Mouse (Mus musculus): Measurements from ENCODE around the gene Xrcc5.

- TF ChIP-seq CTCF (IDR thresholded peaks at IDR 0.05; ENCODE audit: borderline replicate concordance, control insufficient read depth, extremely low read depth, insufficient read depth, low read length, poor library complexity) (no peak), POLR2A (IDR thresholded peaks at IDR 0.05; ENCODE audit: control insufficient read depth, extremely low read depth, insufficient read depth, low read length, poor library complexity) (no peak)
These were observed 29.6 kb downstream of the Xrcc5 start for GRCm38 (mm10) chr1:72336780-72337179.

Measured in thymus, adult 2 months (tissue).